Mouse (Mus musculus) layer of hippocampus, postnatal 25 days (tissue): ENCODE results near the gene Pes1. TPM values are rescaled to one million over a fixed set of nuclear protein-coding genes. Genes with fewer than 3 reads are reported as not detected.

Source experiments
- DNase-seq, 2 experiments: peaks; one replicate each; pipeline ENCODE4 v3.0.0; 2022; ENCODE audit warnings: mixed read lengths in 2 of 2, low spot score in 1 of 2; ENCODE audit errors: extremely low spot score in 1 of 2
- total RNA-seq, 2 experiments: library from RNA; stranded (reverse); gene quantifications; 2 replicates each; pipeline ENCODE4 v1.2.3; 2021

Pes1 gene
- total RNA-seq, 2 experiments from 2014 or later: 41.8 to 46.5 TPM

- no peak for DNase-seq
These were observed 2.0 kb upstream of the Pes1 start for GRCm38 (mm10) chr11:3961761-3962160.

- DNase-seq: no peak
These were observed 620 bp upstream of the Pes1 start for GRCm38 (mm10) chr11:3963155-3963554.

DNA sequence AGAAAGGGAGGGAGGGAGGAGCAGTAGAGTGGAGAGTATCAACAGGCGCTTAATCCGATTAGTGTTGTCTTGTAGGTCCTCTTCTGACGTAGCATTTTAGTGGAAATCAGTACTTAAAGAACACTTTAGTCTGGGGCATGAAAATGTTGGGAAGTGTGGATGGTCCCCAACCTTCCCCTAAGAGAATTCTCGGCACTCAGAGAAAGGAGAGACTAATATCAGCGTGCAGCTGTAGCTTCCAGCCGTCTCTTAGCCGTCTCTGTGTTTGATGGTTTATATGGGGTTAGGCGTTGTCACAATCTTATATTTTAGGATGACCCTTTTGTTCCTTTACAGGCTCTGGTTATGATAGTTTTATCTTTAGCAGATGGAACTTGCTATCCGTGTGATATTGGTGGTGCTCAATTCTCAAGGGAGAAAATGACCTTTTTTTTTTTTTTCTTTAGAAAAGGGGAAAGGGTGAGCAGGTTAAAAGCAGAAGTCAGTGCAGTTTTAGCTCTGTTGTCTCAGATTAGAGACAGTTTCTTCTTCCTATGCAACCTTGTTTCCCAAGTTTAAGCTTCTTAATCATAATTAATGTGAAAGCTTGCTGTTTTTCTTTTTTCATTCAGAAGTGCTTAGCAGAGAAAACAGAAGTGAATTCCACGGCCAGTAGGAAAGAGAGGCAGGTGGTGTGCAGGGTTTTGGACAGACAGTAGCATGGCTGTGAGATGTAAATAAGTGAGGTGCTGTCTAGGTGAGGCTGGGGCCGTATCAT lies 819 bp downstream of the Pes1 start:
- DNase-seq: no peak

DNA sequence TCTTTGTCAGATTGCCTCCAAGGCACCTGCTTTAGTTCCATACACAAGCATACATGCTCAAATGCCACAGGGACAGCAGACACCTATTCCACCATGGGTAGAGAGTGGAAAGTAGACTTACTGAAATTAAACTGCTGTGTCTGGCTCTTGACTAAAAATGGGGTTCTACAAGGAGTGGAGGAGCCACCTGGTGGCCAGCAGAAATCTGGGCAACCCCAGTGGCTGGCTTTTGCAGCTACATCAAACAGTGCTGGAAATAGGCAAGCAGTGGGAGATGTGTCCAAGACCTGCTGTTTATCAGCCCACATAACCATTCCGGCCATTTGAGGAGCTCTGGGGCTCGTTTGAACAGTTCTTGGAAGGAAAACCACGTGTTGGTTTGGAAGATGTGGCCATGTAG lies 6.1 kb downstream of the Pes1 start:
- no peak for DNase-seq

DNA sequence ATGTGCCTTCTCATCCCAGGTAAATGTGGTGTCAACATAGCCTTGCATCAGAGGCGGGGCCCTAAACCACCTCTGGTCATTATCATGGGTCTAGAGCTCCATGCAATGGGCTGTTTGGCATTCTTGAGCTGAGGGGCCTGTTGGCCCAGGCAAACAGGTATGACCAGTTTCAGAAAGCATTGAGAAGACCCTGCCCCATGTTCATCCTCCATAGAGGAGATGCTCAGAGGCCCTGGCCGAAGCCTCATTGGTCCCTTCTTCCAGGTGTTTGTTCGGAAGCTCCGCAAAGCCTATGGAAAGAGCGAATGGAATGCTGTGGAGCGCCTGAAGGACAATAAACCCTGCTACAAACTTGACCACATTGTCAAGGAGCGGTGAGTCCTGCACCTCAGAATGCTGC lies 6.6 kb downstream of the Pes1 start:
- no peak for DNase-seq

- no peak for DNase-seq
These were observed 9.3 kb downstream of the Pes1 start for GRCm38 (mm10) chr11:3973081-3973480.

GRCm38 (mm10) chr11:3974311-3974710 lies 10.5 kb downstream of the Pes1 start:
- no peak for DNase-seq

- no peak for DNase-seq
These were observed 12.9 kb downstream of the Pes1 start, which contains the start of gene 4930556J24Rik for GRCm38 (mm10) chr11:3976678-3977077. Gene 4930556J24Rik (minus strand): TSS chr11:3976778.

DNA sequence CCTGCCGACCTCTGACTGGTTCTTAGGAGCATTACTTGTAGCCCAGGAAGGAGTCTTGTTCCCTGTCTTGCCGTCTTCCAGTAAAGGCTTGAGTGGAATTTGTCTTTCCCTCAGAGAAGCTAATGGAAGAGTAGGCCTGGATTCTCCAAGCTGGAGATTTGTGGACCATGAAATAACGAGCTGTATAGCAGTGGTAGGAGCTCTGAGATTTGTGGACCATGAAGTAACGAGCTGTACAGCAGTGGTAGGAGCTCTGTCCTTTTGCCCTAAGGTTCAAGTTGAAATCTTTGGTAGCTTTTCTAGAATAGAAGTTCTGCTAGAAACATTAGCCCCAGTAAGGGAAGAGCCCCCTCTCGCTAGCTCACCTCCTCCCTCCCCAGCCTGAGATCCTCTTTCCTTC lies 14.6 kb downstream of the Pes1 start:
- DNase-seq: no peak

DNA sequence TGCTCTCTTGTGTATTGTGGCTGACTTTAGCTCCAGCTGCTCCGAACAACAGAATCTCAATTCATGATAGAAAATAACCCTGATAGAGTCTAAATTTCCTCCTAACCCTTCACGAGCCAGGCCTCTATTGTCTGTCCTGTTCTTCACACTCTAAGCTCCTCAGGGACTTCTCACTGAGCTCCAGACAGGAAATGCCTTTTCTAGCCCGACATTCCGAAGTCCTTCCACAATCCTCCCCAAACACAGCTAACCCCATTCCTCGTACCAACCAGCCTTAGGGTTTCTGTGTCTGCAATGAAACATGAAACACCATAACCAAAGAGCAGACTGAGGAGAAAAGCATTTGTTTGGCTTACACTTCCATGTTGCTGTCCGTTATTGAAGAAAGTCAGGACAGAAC lies 17.8 kb downstream of the Pes1 start:
- DNase-seq: no peak

DNA sequence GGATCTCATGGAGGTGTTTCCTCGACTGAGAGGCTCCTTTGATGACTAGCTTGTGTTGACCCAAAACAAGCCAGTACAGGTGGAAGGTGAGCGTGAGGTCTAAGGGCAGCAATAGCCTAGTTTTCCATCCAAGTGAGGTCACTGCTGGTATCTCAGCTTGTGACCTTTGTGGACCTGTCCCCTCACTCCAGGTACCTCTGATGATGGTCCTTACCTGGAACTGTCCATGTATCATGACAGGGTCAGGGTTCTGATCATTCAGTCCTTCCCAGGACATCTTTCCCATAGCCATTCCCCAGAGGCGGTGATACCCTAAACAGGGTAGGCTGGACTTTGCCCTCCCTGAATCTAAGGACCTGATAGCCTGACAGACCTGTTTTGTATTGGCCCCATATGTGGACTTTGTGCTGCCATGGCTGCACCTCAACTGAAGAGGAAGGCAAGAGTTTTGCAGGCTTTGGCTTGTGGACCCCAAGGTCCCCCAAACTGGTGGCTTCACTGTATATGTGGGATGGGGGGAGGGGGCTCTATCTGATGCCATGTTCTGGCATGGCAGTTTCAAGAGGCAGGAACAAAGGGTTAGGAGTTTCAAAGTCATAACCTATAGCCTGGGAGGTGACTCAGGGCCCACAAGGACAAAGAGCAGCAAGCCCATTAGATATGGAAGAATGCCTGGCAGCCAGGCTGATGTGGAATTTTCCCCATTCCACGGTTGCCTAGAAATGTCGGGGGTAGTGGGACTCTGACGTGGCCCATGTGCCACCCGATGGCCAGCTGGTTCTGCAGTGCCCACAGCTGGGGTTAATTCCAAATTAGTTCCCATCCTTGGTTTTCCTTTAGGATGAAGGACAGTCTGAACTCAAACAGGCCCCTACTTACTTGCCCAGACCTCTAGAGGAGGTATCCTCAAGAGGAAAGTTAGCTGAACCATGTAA lies 18.8 kb downstream of the Pes1 start:
- no peak for DNase-seq

DNA sequence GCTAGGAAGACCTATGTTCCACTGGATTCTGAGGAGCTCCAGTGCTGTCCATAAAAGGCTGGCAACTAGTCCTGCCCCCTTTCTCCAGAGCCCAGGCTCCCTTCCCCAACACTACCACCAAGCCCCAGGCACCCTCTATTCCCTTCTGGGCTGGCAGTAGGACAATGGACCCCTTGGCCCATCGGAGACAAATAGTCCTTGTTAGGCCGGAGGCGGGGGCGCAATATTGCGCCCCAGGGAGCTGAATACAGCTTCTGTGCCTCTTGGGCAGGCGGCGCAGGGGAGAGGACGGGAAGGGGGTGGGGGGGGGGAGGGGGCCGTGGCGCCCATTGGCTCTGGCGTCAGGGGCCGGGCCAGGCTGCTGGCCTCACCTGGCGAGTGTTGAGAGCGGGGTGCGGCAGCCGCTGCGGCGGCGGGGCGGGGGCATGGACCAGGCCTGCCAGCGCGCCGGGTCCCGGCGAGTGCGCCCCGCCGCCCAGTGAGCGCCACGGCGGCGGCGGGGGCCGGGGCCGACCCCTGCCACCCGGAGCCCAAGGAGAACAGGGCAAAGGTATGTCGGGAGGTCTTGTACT lies 19.6 kb downstream of the Pes1 start, which contains the start of gene Gal3st1:
Gene Gal3st1 (plus strand): TSS at position 346 of the 572 bp plus-strand sequence.
- no peak for DNase-seq

- no peak for DNase-seq
These were observed 20.3 kb downstream of the Pes1 start for GRCm38 (mm10) chr11:3983863-3984745.

DNA sequence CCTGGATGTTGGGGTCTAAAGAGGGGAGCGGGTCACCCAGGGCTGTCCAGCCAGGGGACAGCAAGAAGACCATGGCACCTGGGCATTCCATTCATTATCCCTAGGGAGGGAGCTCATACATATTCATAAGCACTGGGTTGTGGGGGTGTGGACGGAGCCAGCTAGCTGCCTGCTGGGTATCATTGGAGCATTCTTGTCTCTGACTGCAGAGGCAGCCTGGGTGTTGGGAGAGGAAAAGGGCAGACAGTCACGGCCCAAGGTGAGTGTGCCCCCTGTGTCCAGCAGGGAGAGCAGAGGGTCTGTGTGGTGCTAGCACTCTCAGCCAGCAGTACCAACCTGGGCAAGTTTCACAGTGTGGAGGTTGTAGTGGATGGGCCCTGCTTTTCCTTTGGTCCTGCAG lies 26.0 kb downstream of the Pes1 start:
- DNase-seq: no peak

DNA sequence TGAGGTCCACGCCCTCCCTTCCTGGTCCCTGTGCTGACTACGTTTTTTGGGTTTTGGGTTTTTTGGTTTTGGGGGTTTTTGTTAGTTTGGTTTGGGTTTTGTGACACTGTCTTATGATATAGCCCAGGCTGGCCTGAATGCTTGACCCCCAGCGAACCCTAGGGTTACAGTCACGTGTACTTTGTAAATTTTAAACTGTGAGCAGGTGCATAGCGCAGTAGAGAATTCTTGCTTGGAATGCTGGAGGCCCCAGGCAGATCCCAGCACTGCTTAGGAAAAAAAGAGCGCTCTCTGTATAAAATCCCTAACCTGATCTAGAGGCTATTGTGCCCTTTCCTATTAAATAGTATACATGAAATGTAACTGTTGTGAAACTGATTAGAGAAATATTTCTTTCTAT lies 29.4 kb downstream of the Pes1 start:
- no peak for DNase-seq

- DNase-seq: no peak
These were observed 30.1 kb downstream of the Pes1 start for GRCm38 (mm10) chr11:3993914-3994313.

DNA sequence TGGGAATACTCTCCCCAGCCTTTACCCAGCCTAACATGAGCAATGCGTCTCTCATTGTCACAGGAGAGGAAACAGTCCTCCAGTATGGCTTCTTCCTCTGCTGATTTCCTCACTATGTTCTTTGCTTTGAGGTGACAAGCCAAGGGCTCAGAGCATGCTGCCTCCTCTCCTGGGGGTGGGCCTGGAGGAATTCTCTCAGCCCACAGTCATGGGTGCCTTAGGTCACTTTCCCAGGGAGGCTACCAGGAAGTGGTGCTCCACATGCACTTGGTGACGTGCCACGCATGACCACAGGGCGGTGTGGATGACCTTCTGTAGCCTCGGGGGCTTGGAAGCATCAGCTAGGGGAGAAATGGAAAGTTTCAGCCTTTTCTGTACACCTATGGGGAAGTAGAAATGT lies 31.7 kb downstream of the Pes1 start:
- no peak for DNase-seq

- no peak for DNase-seq
These were observed 33.1 kb downstream of the Pes1 start for GRCm38 (mm10) chr11:3996840-3997239.

- no peak for DNase-seq
These were observed 34.4 kb downstream of the Pes1 start for GRCm38 (mm10) chr11:3997978-3998720.
